Mouse (Mus musculus) limb, embryonic 15.5 days (tissue): ENCODE results near the gene Ruvbl1. TPM values are rescaled to one million over a fixed set of nuclear protein-coding genes. Genes with fewer than 3 reads are reported as not detected.

Experiments used
- ATAC-seq: fragments of 200-750 bp; cut with Nextera tagmentation; 2 replicates; pipeline ENCODE4 v1.8.0; 2017; ENCODE audit warnings: low read depth, moderate TSS enrichment; ENCODE audit not compliant: insufficient number of reproducible peaks, low FRiP score, low TSS enrichment
- H3K27ac ChIP-seq: fragments of 300-500 bp; sonication (generic); 2 replicates; pipeline ENCODE4 v1.5.1; 2015; ENCODE audit warnings: moderate library complexity, mild to moderate bottlenecking, inconsistent platforms
- H3K27me3 ChIP-seq: fragments of 300-500 bp; sonication (generic); 2 replicates; pipeline ENCODE4 v1.6.1; 2015; ENCODE audit warnings: inconsistent platforms
- H3K36me3 ChIP-seq: fragments of 300-500 bp; sonication (generic); 2 replicates; pipeline ENCODE4 v1.6.1; 2015; ENCODE audit warnings: inconsistent platforms
- H3K4me1 ChIP-seq: fragments of 300-500 bp; sonication (generic); 2 replicates; pipeline ENCODE4 v1.6.1; 2015; ENCODE audit warnings: inconsistent platforms
- H3K4me2 ChIP-seq: fragments of 300-500 bp; sonication (generic); 2 replicates; pipeline ENCODE4 v1.6.1; 2015; ENCODE audit warnings: mild to moderate bottlenecking, inconsistent platforms
- H3K4me3 ChIP-seq: fragments of 300-500 bp; sonication (generic); 2 replicates; pipeline ENCODE4 v1.5.1; 2015; ENCODE audit warnings: mild to moderate bottlenecking, inconsistent platforms
- H3K9ac ChIP-seq: fragments of 300-500 bp; sonication (generic); 2 replicates; pipeline ENCODE4 v1.6.1; 2015; ENCODE audit warnings: inconsistent platforms
- H3K9me3 ChIP-seq: fragments of 300-500 bp; sonication (generic); 2 replicates; pipeline ENCODE4 v1.6.1; 2016; ENCODE audit warnings: inconsistent platforms
- WGBS: fragments of 180-500 bp; shearing (Covaris S2); methylation state at CpG from one replicate; pipeline ENCODE4 v1.1.7; 2015; 5-methylcytosine and 5-hydroxymethylcytosine counted together
- polyA plus RNA-seq: library from polyadenylated mRNA; unstranded; fragments of >200 nt; fragmentation: Nextera tagmentation; extraction: Ambion mirVana; gene quantifications from 2 replicates; pipeline ENCODE4 v1.2.1, GENCODE M21; 2015

Gene Ruvbl1
- polyA plus RNA-seq, 1 experiment from 2014 or later, result 118 TPM

DNA sequence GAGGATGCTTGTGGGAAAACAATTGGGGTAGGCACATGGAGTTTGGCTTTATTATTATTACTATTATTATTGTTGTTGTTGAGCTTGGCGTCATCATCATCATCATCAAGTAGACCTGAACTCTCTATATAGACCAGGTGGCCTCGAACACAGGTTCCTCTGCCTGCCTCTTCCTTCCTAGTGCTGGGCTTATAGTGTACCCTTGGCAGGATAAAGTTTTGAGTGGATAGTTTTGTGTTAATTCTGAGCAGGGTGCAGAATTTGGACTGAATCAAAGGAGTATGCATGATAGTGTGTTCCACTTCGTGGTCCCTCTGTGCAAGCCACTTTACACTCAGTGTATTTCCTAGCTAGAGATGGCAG lies 35.2 kb downstream of the Ruvbl1 start:
- Histone ChIP-seq H3K4me1 (peaks cover 9% of the 10 kb centered on the region), H3K27ac (no peak overlapping the region), H3K4me3 (peak overlapping the region; percentile 57), H3K27me3 (no peaks in the 10 kb centered on the region), H3K9ac (no peak overlapping the region), H3K36me3 (peaks cover 61% of the 10 kb centered on the region), H3K9me3 (no peaks in the 10 kb centered on the region), H3K4me2 (peak overlapping the region; percentile 95)
- WGBS, result 9% methylated on average over 3 of the region's 3 CpGs
- ATAC-seq, result no peak

DNA sequence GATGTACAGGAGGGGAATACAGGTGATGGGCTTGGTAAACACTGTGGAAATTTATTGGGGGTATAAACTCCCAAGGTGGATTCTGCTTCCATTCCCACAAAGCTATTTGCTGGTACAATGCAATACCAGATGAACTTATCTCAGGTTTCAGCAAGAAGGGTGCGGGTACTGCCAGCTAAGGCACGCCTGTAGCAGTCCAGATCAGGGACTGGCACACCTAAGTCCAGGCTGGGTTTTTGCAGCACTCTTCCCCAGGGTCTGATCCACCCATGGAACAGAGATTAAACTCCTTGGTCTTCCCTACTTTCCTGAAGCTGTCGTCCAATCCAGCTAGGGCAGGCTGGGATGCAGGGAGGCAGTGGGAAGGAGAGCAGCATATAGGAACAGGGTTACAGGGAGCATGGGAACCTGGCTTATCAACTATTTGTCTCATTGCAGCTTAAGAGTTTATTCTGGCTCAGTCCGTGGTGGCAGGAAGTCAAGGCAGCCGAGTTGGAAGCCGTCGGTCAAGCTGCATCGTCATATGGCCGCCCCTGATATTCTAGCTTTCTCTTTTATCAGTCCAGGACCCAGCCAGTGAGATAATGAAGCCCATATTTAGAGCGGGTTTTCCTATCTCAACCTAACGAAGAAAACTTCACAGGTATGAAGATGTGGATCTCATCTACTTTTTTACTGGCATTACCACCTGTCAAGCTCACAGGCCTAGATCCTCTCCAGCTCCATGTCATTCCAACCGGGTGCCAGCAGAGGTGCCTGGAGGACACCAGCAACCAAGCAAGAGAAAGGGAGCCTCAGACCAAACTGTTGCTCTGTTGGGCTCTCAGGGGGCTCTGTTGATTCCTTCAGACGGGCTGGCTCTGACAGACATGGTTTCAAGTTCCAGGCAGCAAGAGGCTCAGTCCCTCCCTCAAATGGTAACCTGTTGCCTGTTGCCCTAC lies 37.1 kb downstream of the Ruvbl1 start:
- Histone ChIP-seq H3K27me3 (no peaks in the 10 kb centered on the region), H3K27ac (no peak overlapping the region), H3K9me3 (no peaks in the 10 kb centered on the region), H3K4me1 (peaks cover 9% of the 10 kb centered on the region), H3K36me3 (peaks cover 68% of the 10 kb centered on the region), H3K9ac (no peak overlapping the region), H3K4me3 (no peak overlapping the region), H3K4me2 (no peak overlapping the region)
- 71% methylated on average over 13 of the region's 13 CpGs for WGBS
- ATAC-seq, result no peak

DNA sequence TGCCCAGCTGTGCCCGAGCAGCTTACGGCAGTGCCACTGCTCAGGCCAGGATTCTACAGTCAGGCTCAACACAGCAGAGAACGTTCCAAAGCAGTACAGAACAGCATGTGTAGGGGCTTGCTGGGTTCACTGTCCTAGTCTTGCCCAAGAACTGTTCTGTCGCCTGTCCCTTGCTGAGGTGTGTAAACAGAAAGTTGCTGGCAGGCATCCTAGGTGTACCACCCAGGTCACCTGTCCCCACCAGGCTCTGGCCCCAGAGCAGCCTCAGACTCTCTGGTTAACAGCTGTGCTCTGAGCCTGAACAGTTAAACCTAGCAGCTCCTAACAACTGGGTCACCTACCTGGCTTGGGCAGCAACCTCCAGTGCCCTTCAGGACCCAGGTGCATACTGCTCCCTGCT lies 37.8 kb downstream of the Ruvbl1 start:
- Histone ChIP-seq H3K4me1 (peaks cover 9% of the 10 kb centered on the region), H3K4me3 (no peak overlapping the region), H3K36me3 (peaks cover 69% of the 10 kb centered on the region), H3K27me3 (no peaks in the 10 kb centered on the region), H3K9me3 (no peaks in the 10 kb centered on the region), H3K27ac (no peak overlapping the region), H3K9ac (no peak overlapping the region), H3K4me2 (no peak overlapping the region)
- whole genome bisulfite sequencing, result 89% methylated on average over 4 of the region's 4 CpGs
- ATAC-seq, result no peak

DNA sequence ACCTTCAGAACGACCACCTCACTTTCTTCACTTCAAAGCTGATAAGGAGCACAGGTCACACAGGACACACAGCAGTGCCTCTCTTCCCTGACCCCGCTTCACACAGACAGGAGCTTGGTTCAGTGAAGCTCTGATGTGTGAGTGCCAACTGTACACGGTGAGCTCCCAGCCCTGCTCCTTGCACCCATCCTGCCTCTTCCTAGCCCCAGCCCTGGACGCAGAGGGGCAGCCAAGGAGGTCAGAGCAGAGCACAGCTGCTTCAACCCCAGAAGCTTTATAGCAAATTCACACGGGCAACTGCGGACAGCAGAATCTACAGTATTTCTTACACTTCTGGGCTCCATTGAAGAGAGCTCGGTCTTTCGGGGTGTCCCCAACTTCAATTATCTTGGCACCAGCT lies 48.8 kb downstream of the Ruvbl1 start:
- H3K27me3 ChIP-seq, result no peaks in the 10 kb centered on the region
- H3K27ac ChIP-seq, result no peak overlapping the region
- peaks cover 73% of the 10 kb centered on the region for H3K36me3 ChIP-seq
- no peak overlapping the region for H3K9ac ChIP-seq
- H3K9me3 ChIP-seq, result no peaks in the 10 kb centered on the region
- no peak overlapping the region for H3K4me2 ChIP-seq
- WGBS, result 91% methylated on average over 8 of the region's 8 CpGs
- no peak for ATAC-seq
- peaks cover 15% of the 10 kb centered on the region for H3K4me1 ChIP-seq
- no peak overlapping the region for H3K4me3 ChIP-seq

DNA sequence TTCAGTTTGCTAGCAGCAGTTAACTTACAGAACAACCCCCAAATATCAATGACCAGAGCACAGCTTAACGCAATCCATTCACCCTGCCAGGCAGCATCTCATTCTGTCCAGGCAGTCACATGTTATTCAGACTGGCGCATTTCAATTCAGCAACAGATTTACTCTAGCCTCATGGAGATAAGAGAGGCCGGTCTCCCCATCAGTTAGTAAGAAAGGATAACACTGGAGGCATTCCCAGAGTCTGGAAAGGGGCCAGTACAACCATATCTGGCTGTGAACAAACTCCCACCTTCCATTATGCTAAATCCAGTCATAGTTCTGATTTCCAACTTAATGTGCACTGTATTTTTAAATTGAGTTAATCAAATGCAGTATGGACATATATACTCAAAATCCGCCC lies 49.3 kb downstream of the Ruvbl1 start:
- no peak for ATAC-seq
- Histone ChIP-seq H3K27me3 (no peaks in the 10 kb centered on the region), H3K9ac (no peak overlapping the region), H3K4me1 (peaks cover 20% of the 10 kb centered on the region), H3K4me3 (no peak overlapping the region), H3K4me2 (no peak overlapping the region), H3K9me3 (no peaks in the 10 kb centered on the region), H3K27ac (no peak overlapping the region), H3K36me3 (peaks cover 69% of the 10 kb centered on the region)
- 90% methylated on average over 4 of the region's 4 CpGs for WGBS

DNA sequence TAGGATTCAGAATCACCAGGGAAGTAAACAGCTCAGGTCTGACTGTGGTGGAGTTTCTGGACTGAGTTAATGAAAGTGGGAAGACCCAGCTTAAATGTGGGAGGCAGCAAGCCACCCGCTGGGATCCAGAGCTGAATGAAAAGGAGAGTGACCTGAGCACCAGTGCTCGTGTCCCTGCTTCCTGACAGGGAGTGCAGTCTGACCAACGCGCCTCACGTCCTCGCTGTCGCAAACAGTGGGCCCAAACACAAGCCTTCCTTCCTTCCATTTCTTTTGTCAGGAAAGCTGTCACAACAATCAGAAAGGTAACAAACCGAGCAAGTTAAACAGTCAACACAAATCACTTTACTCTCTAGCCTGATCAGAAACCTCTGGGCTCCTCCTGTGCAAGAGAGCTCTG lies 50.8 kb downstream of the Ruvbl1 start:
- no peak overlapping the region for H3K9ac ChIP-seq
- H3K36me3 ChIP-seq, result peaks cover 54% of the 10 kb centered on the region
- peaks cover 22% of the 10 kb centered on the region for H3K4me1 ChIP-seq

DNA sequence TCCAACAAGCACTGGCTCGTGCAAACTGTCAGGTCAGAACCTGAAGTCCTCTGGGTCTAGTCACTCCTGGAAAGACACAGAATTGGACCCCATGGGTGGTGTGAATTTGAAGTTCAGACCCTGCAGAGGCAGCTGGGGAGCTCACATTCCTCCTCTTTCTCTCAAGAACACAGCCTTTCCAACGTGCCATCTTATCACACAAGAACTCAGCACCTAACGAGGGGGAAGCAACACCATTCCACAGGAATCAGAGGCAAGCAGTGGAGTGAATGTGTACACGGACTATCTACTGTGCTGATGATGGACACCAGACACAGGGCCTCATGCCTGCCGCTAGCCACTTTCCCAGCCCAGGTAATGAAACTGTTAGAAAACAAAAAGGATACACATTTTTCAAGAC lies 51.5 kb downstream of the Ruvbl1 start:
- Histone ChIP-seq H3K9ac (0 out of 2 replicates have a peak overlapping the region, but pooled peaks have one; percentile 21), H3K9me3 (no peaks in the 10 kb centered on the region), H3K4me3 (peak overlapping the region; percentile 99), H3K27ac (no peak overlapping the region), H3K4me2 (peak overlapping the region; percentile 49), H3K4me1 (peaks cover 22% of the 10 kb centered on the region), H3K36me3 (peaks cover 48% of the 10 kb centered on the region), H3K27me3 (no peaks in the 10 kb centered on the region)
- no peak for ATAC-seq
- 71% methylated on average over 5 of the region's 5 CpGs for WGBS

More for the DNA sequence above, 50.8 kb downstream of the Ruvbl1 start:
- Histone ChIP-seq H3K27me3 (no peaks in the 10 kb centered on the region), H3K27ac (no peak overlapping the region), H3K9me3 (no peaks in the 10 kb centered on the region), H3K4me3 (no peak overlapping the region), H3K4me2 (no peak overlapping the region)
- no peak for ATAC-seq
- 85% methylated on average over 8 of the region's 8 CpGs for WGBS

DNA sequence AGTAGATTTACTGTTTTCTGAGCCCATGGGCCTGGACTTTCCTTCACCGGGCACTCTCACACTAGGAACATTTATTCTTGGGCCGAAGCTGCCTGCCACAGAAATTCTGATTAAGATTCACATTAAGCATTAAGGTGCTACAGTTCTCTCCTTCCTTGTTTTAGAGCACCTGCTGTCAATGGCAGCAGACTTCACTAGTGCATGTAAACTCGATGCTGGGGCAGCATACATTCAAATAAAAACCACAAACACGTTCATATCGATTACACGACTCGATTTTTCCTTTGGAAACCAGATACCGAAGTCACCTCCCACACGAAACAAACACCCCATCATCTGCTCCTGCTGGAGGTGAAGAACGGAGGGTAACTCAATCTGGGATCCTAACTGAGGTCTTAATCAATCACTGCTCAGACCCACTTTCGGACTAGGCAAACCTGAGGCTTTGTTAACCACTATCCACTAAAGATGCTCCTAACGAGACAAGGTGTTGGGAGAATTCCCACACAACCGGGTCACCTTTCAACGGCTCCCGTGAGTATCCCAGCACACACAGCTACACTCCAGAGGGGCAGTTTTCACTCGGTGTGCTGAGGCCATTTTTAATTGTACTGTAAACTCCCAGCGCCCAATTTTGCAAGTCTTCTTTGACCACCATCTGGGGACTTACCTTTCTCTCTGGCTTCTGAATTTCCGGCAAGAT lies 52.6 kb downstream of the Ruvbl1 start:
- Histone ChIP-seq H3K4me3 (peak overlapping the region; percentile 99), H3K4me1 (peaks cover 22% of the 10 kb centered on the region), H3K36me3 (peaks cover 36% of the 10 kb centered on the region), H3K4me2 (peak overlapping the region; percentile 49), H3K9ac (peak overlapping the region; percentile 97), H3K9me3 (no peaks in the 10 kb centered on the region), H3K27me3 (no peaks in the 10 kb centered on the region), H3K27ac (peak overlapping the region; percentile 89)
- no peak for ATAC-seq
- 6% methylated on average over 18 of the region's 18 CpGs for WGBS

DNA sequence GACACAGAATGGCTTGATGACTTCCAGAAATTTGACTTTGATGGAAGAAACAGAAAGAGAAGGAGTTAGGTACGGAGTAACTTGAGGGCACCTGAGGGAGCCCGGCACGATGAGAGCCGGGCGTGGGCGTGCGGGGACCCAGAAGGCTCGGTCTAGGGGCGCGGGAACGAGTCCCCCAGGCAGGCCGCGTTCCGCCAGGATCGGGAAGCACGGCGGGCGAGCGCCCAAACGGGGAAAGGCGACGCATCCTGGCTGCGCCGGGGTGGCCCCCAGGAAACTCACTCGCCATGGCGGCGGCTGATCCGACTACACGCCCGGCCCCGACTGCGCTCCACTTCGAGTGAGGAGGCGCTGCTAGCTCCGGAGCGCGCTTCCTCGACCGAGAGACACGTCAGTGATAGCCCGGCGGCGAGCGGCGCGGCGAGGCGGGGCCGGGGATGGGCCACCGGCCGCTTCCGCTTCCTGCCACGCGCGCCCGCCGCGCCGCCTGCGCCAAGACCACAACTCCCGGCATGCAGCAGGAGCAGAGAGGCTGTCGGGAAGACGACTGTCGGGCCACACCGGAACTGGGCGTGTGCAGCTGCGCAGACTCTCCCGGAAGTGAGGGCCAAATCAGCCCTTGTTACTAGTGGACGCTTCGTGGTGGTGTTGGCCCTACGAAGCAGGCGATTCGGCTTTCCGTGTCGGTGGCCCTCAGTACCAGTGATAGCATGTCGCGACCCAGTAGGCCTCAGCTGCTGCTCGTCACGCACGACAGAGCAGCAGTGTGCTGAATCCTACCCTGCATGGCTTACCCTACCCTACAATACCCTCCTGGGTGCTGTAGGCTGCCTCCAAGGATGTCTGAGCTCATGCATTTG lies 53.4 kb downstream of the Ruvbl1 start, which contains the start of gene Sec61a1:
Gene Sec61a1, minus strand, starts transcription at position 502 of the 860 bp plus-strand sequence.
- no peaks in the 10 kb centered on the region for H3K27me3 ChIP-seq
- H3K4me1 ChIP-seq, result peaks cover 22% of the 10 kb centered on the region
- peak within 1 kb of the TSS; percentile 86 for H3K4me2 ChIP-seq
- ATAC-seq, result peak; percentile 95
- H3K9ac ChIP-seq, result peak within 1 kb of the TSS; percentile 97
- peak within 1 kb of the TSS; percentile 99 for H3K4me3 ChIP-seq
- peak within 1 kb of the TSS; percentile 93 for H3K27ac ChIP-seq
- no peaks in the 10 kb centered on the region for H3K9me3 ChIP-seq
- peaks cover 30% of the 10 kb centered on the region for H3K36me3 ChIP-seq
- WGBS, result under 1% methylated on average over 80 of the region's 80 CpGs

DNA sequence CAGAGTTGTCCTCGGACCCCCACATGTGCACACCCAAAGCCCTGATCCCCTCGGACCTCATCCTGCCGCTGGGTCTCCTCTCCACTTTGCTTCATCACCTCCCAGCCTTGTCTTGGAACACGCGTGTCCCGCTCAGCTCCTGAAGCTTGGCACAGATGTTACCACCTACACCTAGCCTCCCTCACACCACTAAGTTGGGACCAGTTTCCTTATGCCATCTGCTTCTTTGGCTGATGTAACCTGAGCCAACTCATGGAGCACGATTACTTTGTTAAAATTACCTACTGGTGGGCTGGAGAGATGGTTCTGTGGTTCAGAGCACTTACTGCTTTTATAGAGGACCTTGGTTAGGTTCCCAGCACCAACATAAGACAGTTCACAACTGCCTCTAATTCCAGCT lies 56.6 kb downstream of the Ruvbl1 start:
- Histone ChIP-seq H3K9ac (no peak overlapping the region), H3K9me3 (no peaks in the 10 kb centered on the region), H3K27me3 (no peaks in the 10 kb centered on the region), H3K4me2 (no peak overlapping the region), H3K36me3 (no peaks in the 10 kb centered on the region; the same call in 1 of the 2 replicates), H3K27ac (no peak overlapping the region), H3K4me3 (no peak overlapping the region), H3K4me1 (peaks cover 12% of the 10 kb centered on the region)
- 87% methylated on average over 7 of the region's 7 CpGs for WGBS
- ATAC-seq, result no peak

DNA sequence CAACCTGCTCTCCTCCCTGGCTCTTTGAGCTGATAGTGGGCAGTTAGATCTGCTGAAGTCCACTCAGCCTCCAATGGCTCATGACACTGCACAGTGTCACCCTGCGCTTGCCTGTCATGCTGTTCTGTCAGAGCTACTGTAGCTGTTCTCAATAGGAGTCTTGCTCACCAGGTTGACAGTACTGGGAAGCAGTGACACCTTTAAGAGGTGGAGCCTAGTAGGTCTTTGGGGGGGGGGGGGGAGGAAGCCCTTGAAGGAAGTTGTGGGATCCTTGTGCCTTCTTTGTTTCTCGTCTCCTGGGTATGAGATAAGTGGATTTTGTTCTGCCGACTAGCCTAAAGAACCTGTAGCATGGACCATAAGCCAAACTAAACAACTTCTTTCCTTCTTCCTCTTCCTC lies 57.4 kb downstream of the Ruvbl1 start:
- Histone ChIP-seq H3K9ac (no peak overlapping the region), H3K9me3 (no peaks in the 10 kb centered on the region), H3K36me3 (no peaks in the 10 kb centered on the region), H3K4me2 (no peak overlapping the region), H3K27me3 (no peaks in the 10 kb centered on the region), H3K27ac (no peak overlapping the region), H3K4me1 (peaks cover 7% of the 10 kb centered on the region), H3K4me3 (no peak overlapping the region)
- ATAC-seq, result no peak
- WGBS, result 47% methylated on average over 3 of the region's 3 CpGs
